Mouse (Mus musculus): ENCODE results near the gene Sst. TPM values are rescaled to one million over a fixed set of nuclear protein-coding genes. Genes with fewer than 3 reads are reported as not detected.
"Not testable (repeated sequence)": the region's sequence is repeated elsewhere in the genome, so short reads cannot be mapped to it uniquely, and the experiment has no call there.

Sst gene
- total and polyA plus RNA-seq, 3 experiments = not detected

- TF ChIP-seq USF2 (IDR thresholded peaks at IDR 0.05; ENCODE audit: borderline replicate concordance in 1 of 2, insufficient read depth in 1 of 2, low read depth in 1 of 2, low read length in 2 of 2) (no peak), POLR2AphosphoS5 (IDR thresholded peaks at IDR 0.05; ENCODE audit: borderline replicate concordance, low read depth, low read length) (no peak), ZC3H11A (IDR thresholded peaks at IDR 0.05; ENCODE audit: low read depth, low read length) (no peak), HCFC1 (IDR thresholded peaks at IDR 0.05; ENCODE audit: low read depth, low read length) (no peak), MYC (IDR thresholded peaks at IDR 0.05; ENCODE audit: low read depth, low read length) (no peak), ZMIZ1 (IDR thresholded peaks at IDR 0.05; ENCODE audit: low read depth, low read length) (no peak), GATA1 (IDR thresholded peaks at IDR 0.05; ENCODE audit: low read depth, low read length) (no peak)
- H3K36me3 ChIP-seq (ENCODE audit: control insufficient read depth in 1 of 2, insufficient read depth in 2 of 2, low read length in 2 of 2) = no peaks in the 10 kb centered on the region
These were observed 22.6 kb upstream of the Sst start for GRCm38 (mm10) chr16:23913401-23913800.

GRCm38 (mm10) chr16:23912741-23913140, 22.0 kb upstream of the Sst start:
- Histone ChIP-seq H3K9me3 (replicated peaks; ENCODE audit: insufficient read depth, low read length) (no peaks in the 10 kb centered on the region), H3K27me3 (ENCODE audit: control insufficient read depth in 1 of 2, insufficient read depth in 2 of 2, low read length in 2 of 2) (no peaks in the 10 kb centered on the region), H3K9ac (ENCODE audit: control insufficient read depth, low read depth, low read length, poor library complexity, severe bottlenecking) (no peak overlapping the region), H3K4me1 (ENCODE audit: control insufficient read depth in 1 of 2, insufficient read depth in 2 of 2, low read length in 2 of 2) (no peaks in the 10 kb centered on the region), H3K4me3 (ENCODE audit: control insufficient read depth in 1 of 2, insufficient read depth in 1 of 2, low read depth in 2 of 2, low read length in 2 of 2) (no peak overlapping the region), H3K36me3 (ENCODE audit: control insufficient read depth in 1 of 2, insufficient read depth in 2 of 2, low read length in 2 of 2) (no peaks in the 10 kb centered on the region), H3K27ac (ENCODE audit: control insufficient read depth, low read depth, low read length) (no peak overlapping the region), H3K79me2 (ENCODE audit: control insufficient read depth, insufficient read depth, low read length, poor library complexity) (no peaks in the 10 kb centered on the region)
- no peak for TF ChIP-seq ZNF384 (IDR thresholded peaks at IDR 0.05; ENCODE audit: low read depth, low read length)
- TF ChIP-seq SIN3A (IDR thresholded peaks at IDR 0.05; ENCODE audit: low read length) = no peak
- no peak for TF ChIP-seq MAZ (IDR thresholded peaks at IDR 0.05; ENCODE audit: low read depth, low read length)
- no peak for DNase-seq (ENCODE audit: low read depth, low spot score)

More at GRCm38 (mm10) chr16:23913401-23913800, 22.6 kb upstream of the Sst start:
- H3K9me3 ChIP-seq (replicated peaks; ENCODE audit: insufficient read depth, low read length) = no peaks in the 10 kb centered on the region
- no peak overlapping the region for H3K27ac ChIP-seq (ENCODE audit: control insufficient read depth, low read depth, low read length)
- no peaks in the 10 kb centered on the region for H3K79me2 ChIP-seq (ENCODE audit: control insufficient read depth, insufficient read depth, low read length, poor library complexity)
- H3K4me1 ChIP-seq (ENCODE audit: control insufficient read depth in 1 of 2, insufficient read depth in 2 of 2, low read length in 2 of 2) = no peaks in the 10 kb centered on the region
- H3K9ac ChIP-seq (ENCODE audit: control insufficient read depth, low read depth, low read length, poor library complexity, severe bottlenecking) = no peak overlapping the region
- no peak overlapping the region for H3K4me3 ChIP-seq (ENCODE audit: control insufficient read depth in 1 of 2, insufficient read depth in 1 of 2, low read depth in 2 of 2, low read length in 2 of 2)
- H3K27me3 ChIP-seq (ENCODE audit: control insufficient read depth in 1 of 2, insufficient read depth in 2 of 2, low read length in 2 of 2) = no peaks in the 10 kb centered on the region
- no peak for DNase-seq (ENCODE audit: low read depth, low spot score)

GRCm38 (mm10) chr16:23909015-23909354, 18.2 kb upstream of the Sst start:
- not testable (repeated sequence) for DNase-seq (ENCODE audit: low read depth, low spot score); H3K27ac ChIP-seq (ENCODE audit: control insufficient read depth, low read depth, low read length); H3K79me2 ChIP-seq (ENCODE audit: control insufficient read depth, insufficient read depth, low read length, poor library complexity); H3K4me1 ChIP-seq (ENCODE audit: control insufficient read depth in 1 of 2, insufficient read depth in 2 of 2, low read length in 2 of 2); H3K4me3 ChIP-seq (ENCODE audit: control insufficient read depth in 1 of 2, insufficient read depth in 1 of 2, low read depth in 2 of 2, low read length in 2 of 2); H3K9ac ChIP-seq (ENCODE audit: control insufficient read depth, low read depth, low read length, poor library complexity, severe bottlenecking); H3K9me3 ChIP-seq (replicated peaks; ENCODE audit: insufficient read depth, low read length); H3K27me3 ChIP-seq (ENCODE audit: control insufficient read depth in 1 of 2, insufficient read depth in 2 of 2, low read length in 2 of 2); H3K36me3 ChIP-seq (ENCODE audit: control insufficient read depth in 1 of 2, insufficient read depth in 2 of 2, low read length in 2 of 2)

- not testable (repeated sequence) for H3K27ac ChIP-seq (ENCODE audit: control insufficient read depth, low read depth, low read length); H3K27me3 ChIP-seq (ENCODE audit: control insufficient read depth in 1 of 2, insufficient read depth in 2 of 2, low read length in 2 of 2); H3K9ac ChIP-seq (ENCODE audit: control insufficient read depth, low read depth, low read length, poor library complexity, severe bottlenecking); H3K36me3 ChIP-seq (ENCODE audit: control insufficient read depth in 1 of 2, insufficient read depth in 2 of 2, low read length in 2 of 2); DNase-seq (ENCODE audit: low read depth, low spot score); H3K4me1 ChIP-seq (ENCODE audit: control insufficient read depth in 1 of 2, insufficient read depth in 2 of 2, low read length in 2 of 2); H3K4me3 ChIP-seq (ENCODE audit: control insufficient read depth in 1 of 2, insufficient read depth in 1 of 2, low read depth in 2 of 2, low read length in 2 of 2); H3K79me2 ChIP-seq (ENCODE audit: control insufficient read depth, insufficient read depth, low read length, poor library complexity); H3K9me3 ChIP-seq (replicated peaks; ENCODE audit: insufficient read depth, low read length)
These were observed 17.6 kb upstream of the Sst start for GRCm38 (mm10) chr16:23908076-23909014.

GRCm38 (mm10) chr16:23906586-23906985, 15.8 kb upstream of the Sst start:
- not testable (repeated sequence) for H3K27ac ChIP-seq (ENCODE audit: control insufficient read depth, low read depth, low read length); H3K36me3 ChIP-seq (ENCODE audit: control insufficient read depth in 1 of 2, insufficient read depth in 2 of 2, low read length in 2 of 2); H3K4me3 ChIP-seq (ENCODE audit: control insufficient read depth in 1 of 2, insufficient read depth in 1 of 2, low read depth in 2 of 2, low read length in 2 of 2); H3K9ac ChIP-seq (ENCODE audit: control insufficient read depth, low read depth, low read length, poor library complexity, severe bottlenecking); DNase-seq (ENCODE audit: low read depth, low spot score); H3K4me1 ChIP-seq (ENCODE audit: control insufficient read depth in 1 of 2, insufficient read depth in 2 of 2, low read length in 2 of 2); H3K79me2 ChIP-seq (ENCODE audit: control insufficient read depth, insufficient read depth, low read length, poor library complexity); H3K9me3 ChIP-seq (replicated peaks; ENCODE audit: insufficient read depth, low read length); H3K27me3 ChIP-seq (ENCODE audit: control insufficient read depth in 1 of 2, insufficient read depth in 2 of 2, low read length in 2 of 2)
